Mouse (Mus musculus): ENCODE measurements around the gene Ptprd. TPM values are rescaled to one million over a fixed set of nuclear protein-coding genes. Genes with fewer than 3 reads are reported as not detected.

Gene Ptprd
- total RNA-seq, 4 experiments from 2014 or later = 5.5 to 10.7 (median 7.3) TPM

GRCm38 (mm10) chr4:77249801-77250200, 962.0 kb downstream of the Ptprd start:
- no peak for DNase-seq (ENCODE audit: low spot score)

- DNase-seq (ENCODE audit: low spot score) = no peak
These were observed 962.8 kb downstream of the Ptprd start for GRCm38 (mm10) chr4:77248918-77249317.

- no peak for DNase-seq (ENCODE audit: low spot score)
These were observed 969.8 kb downstream of the Ptprd start for GRCm38 (mm10) chr4:77241852-77242455.

- no peak for DNase-seq (ENCODE audit: low spot score)
These were observed 973.6 kb downstream of the Ptprd start for GRCm38 (mm10) chr4:77238144-77238543.

DNA sequence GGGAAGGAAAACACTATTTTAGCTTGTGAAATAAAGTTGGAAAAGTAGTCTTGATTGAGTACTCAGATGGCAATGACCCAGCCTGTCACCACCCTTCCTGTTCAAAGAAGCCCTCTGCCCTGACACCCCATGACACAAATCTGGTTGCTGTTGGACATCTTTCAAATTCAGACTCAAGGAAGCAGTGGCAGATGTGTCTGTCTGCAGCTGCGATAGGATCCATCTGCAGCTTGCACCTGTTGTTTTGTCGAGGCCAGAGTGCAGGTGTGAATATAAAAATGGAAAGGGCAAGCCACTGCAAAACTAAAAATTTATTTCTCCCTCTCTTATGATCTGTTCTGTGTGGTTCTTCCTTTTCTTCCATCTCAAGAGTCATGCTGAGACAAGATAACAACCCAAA, 978.5 kb downstream of the Ptprd start:
- DNase-seq (ENCODE audit: low spot score) = no peak

GRCm38 (mm10) chr4:77168866-77169265, 1042.9 kb downstream of the Ptprd start:
- no peak for DNase-seq (ENCODE audit: low spot score)

- no peak for DNase-seq (ENCODE audit: low spot score)
These were observed 1054.2 kb downstream of the Ptprd start for GRCm38 (mm10) chr4:77157601-77158000.

- DNase-seq (ENCODE audit: low spot score) = no peak
These were observed 1056.2 kb downstream of the Ptprd start for GRCm38 (mm10) chr4:77155561-77155960.

- DNase-seq (ENCODE audit: low spot score) = no peak
These were observed 1056.7 kb downstream of the Ptprd start for GRCm38 (mm10) chr4:77155037-77155436.

DNA sequence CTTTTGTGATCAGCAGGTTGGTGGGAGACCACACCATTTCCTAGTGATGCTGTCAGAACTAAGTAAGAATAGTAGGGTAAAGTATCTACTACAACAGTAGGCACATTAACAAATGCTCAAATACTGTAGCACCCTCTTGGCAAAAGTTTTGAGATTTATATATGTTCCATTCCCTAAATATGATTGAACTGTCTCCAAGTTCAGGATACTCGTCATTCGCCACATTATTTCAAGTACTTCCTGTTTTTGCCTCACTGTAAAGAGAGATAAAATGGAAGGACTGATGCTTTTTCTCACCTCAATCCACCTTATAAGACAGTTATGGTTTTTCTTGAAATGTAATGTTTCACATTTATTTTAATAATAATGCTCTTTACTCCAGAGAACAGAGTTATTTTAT, 1086.9 kb downstream of the Ptprd start:
- no peak for DNase-seq (ENCODE audit: low spot score)

GRCm38 (mm10) chr4:77110894-77111293, 1100.9 kb downstream of the Ptprd start:
- no peak for DNase-seq (ENCODE audit: low spot score)

GRCm38 (mm10) chr4:77107291-77107690, 1104.5 kb downstream of the Ptprd start:
- DNase-seq (ENCODE audit: low spot score) = no peak

GRCm38 (mm10) chr4:77083165-77083564, 1128.6 kb downstream of the Ptprd start:
- no peak for DNase-seq (ENCODE audit: low spot score)

GRCm38 (mm10) chr4:77077607-77078006, 1134.2 kb downstream of the Ptprd start:
- no peak for DNase-seq (ENCODE audit: low spot score)

- DNase-seq (ENCODE audit: low spot score) = no peak
These were observed 1161.1 kb downstream of the Ptprd start for GRCm38 (mm10) chr4:77050536-77051207.

GRCm38 (mm10) chr4:77004483-77004882, 1207.3 kb downstream of the Ptprd start:
- no peak for DNase-seq (ENCODE audit: low spot score)

DNA sequence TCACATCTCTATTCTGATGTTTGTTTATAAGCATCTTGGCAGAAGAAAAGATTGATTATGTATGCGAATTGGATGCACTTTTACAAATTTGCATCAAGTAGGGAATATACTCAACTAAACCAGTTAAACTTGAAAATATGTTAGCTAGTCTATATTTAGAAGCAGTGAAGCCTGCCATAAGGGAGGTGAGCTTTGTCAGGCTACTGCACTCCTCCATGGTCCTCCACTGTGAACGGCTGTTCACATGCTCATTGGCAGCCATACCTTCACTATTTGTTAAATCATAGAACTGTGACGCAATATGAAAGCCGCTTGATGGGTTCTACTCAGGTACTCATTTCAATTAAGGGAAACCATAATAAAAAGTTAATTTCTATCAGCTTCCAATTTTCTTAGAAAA, 1215.6 kb downstream of the Ptprd start:
- no peak for DNase-seq (ENCODE audit: low spot score)

DNA sequence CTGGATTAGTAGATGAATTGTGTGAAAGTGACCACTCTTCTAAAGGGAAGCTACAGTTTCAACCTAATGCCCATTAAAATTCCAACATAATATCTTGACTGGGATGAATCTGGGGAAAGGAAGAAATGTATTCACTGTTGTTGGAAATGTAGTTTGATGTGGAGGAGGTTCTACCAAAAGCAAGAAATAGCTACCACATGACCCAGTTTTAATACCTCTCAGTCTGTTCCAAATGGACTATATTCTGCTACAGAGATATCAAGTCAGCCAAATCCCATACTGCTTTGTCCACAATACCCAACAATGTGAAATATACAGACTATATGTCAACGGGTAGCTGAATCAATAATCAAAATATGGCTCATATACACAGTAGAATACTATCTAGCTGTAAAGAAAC, 1221.8 kb downstream of the Ptprd start:
- DNase-seq (ENCODE audit: low spot score) = no peak

GRCm38 (mm10) chr4:76977056-76977809, 1234.5 kb downstream of the Ptprd start:
- no peak for DNase-seq (ENCODE audit: low spot score)

- peak; percentile 2 for DNase-seq (ENCODE audit: low spot score)
These were observed 1263.5 kb downstream of the Ptprd start for GRCm38 (mm10) chr4:76948251-76948650.

DNA sequence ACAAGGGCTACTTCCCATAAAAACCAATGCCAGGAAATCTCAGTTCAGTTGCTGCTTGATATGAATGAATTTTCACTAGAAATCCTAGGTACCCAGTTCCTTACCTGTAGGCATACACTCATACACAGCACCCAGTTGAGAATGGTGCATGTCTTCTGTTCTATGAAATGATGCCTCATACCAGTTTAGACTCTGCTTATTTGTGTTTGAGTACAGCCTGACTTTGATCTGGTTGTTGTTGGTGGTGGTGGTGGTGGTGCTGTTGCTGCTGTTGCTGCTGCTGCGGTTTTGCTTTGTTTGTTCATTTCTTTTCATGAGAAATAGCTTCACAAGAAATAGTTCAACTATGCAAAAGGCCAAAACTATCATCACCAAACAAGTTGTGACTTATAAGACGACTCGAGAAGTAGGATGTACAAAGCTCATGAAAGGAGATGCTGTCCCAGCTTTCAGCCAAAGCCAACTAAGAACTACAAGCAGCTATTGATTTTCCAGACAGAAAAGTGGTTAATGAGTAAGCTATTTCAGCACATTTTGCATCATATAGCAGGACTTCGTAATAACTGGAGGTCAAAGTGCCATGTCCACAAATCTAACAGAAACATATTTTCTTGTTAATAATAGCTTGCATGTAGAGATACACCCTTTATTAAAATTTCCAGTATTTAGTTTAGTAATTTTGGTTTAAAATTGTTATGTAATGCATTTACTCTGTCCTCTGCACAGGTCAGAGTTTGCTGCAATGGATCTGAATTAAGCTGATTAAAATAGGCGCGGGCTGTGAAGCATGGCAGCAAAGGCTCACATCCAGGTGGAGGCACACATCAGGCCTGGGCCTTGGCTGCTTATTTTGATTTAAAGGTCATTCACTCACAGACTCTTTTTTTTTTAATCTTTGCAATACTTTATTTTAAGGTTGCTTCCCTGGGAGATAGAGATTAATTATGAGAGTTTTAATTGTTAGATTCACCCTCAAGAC, 1270.1 kb downstream of the Ptprd start:
- DNase-seq (ENCODE audit: low spot score) = no peak

- DNase-seq (ENCODE audit: low spot score) = no peak
These were observed 1280.2 kb downstream of the Ptprd start for GRCm38 (mm10) chr4:76931559-76931958.
